Mouse (Mus musculus) layer of hippocampus, adult 11-12 months (tissue): Measurements from ENCODE around the gene Rassf8.

Experiments
- DNase-seq: peaks from one replicate; pipeline ENCODE4 v3.0.0; 2022; ENCODE audit warnings: low spot score

Rassf8 gene

GRCm38 (mm10) chr6:145746132-145746849 is at the start of gene Rassf8:
Gene Rassf8 (plus strand): TSS chr6:145746748.
- peak; percentile 83 for DNase-seq

DNA sequence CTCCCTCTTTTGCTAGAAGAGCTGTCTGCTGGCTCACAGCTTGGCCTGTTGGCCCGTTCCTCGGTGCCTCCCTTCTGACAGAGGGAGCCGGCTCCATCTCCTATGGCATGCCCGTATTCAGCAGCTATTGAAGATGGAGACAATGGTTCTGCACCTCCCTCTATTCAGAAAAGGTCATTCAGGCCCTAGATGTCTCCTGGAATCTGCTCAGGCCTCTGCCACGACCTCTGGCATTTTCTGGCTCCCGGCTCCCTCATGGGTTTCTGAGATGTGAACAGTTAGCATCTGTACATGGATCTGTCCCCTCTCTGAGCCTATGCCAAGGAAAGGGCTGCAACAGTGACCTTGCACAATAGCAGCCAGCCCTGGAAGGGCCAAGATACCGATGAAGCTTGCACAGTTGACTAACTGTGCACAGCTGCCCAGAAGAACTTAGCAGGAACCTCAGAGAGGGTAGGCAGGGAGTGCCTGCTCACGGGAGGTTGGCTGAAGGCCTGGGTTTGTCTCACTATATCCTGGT is 45.5 kb upstream of the Rassf8 start:
- no peak for DNase-seq

DNA sequence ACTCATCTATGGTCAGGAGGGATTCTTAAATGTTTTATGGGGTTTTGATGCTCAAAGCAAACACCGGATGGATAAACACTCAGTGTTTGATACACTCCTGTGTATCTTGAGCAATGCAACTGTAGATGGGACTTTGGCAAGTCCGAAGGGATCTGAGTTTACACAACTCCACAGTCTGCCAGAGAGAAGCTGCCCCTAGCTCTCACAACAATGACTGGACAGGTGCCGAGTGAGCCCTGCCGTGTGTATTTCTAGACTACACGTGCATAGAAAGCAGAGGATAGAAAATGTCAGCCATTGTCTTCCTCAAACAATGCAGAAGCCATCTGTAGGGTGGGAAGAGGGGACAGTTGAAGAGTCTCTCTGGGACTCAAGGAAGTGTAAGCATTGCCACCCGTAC is 42.9 kb upstream of the Rassf8 start:
- DNase-seq = no peak

- no peak for DNase-seq
Measured at GRCm38 (mm10) chr6:145709956-145710720, 36.4 kb upstream of the Rassf8 start.

GRCm38 (mm10) chr6:145710797-145711196 is 35.8 kb upstream of the Rassf8 start:
- no peak for DNase-seq

- no peak for DNase-seq
Measured at GRCm38 (mm10) chr6:145711320-145711719, 35.2 kb upstream of the Rassf8 start.

- no peak for DNase-seq
Measured at GRCm38 (mm10) chr6:145713241-145714114, 33.1 kb upstream of the Rassf8 start.

- no peak for DNase-seq
Measured at GRCm38 (mm10) chr6:145714131-145714530, 32.4 kb upstream of the Rassf8 start.

GRCm38 (mm10) chr6:145722596-145722995 is 24.0 kb upstream of the Rassf8 start:
- no peak for DNase-seq

GRCm38 (mm10) chr6:145723131-145723863 is 23.3 kb upstream of the Rassf8 start:
- DNase-seq = no peak

GRCm38 (mm10) chr6:145725849-145726248 is 20.7 kb upstream of the Rassf8 start:
- DNase-seq = no peak

- no peak for DNase-seq
Measured at GRCm38 (mm10) chr6:145726986-145727385, 19.6 kb upstream of the Rassf8 start.

- DNase-seq = no peak
Measured at GRCm38 (mm10) chr6:145732868-145733267, 13.7 kb upstream of the Rassf8 start.

DNA sequence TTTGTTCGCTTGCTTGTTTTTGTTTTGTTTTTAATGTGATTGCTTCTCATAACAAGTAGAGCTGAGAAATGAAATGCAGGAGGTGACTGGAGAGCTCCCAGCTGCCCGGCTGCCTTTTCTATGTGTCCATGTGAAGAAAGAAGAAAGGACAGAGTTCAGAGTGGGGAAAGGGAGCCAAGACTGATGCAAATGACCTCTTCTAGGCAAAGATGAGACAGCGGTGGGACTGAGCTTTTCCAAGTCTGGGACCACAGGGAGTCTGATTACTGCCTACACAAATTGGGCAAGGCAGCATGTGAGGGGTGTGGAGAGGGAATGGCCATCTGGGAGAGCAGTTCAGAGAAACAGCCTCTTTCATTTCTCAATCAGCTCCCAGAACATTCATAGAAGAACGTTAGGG is 13.3 kb upstream of the Rassf8 start:
- no peak for DNase-seq

- DNase-seq = no peak
Measured at GRCm38 (mm10) chr6:145733911-145734310, 12.6 kb upstream of the Rassf8 start.

DNA sequence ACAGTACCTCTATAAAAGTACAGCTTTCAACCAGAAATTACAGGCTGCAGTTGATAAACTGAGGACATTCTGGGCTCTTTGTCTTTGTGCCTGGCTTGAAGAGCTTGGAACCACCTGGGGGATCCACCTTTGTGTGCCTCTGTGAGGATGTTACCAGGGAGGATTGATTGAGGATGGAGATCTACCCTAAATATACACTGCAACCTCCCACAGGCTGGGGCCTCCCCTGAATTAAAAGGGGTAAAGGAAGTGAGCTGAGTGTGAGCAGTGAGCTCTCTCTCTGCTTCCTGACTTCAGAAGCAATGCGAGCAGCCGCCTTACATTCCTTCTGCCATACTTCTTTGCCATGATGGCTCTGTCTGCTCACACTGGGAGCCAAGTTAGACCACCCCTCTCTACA is 10.4 kb upstream of the Rassf8 start:
- no peak for DNase-seq

- no peak for DNase-seq
Measured at GRCm38 (mm10) chr6:145739231-145739630, 7.3 kb upstream of the Rassf8 start.

- DNase-seq = no peak
Measured at GRCm38 (mm10) chr6:145740011-145740410, 6.5 kb upstream of the Rassf8 start.

GRCm38 (mm10) chr6:145745291-145745690 is 1.3 kb upstream of the Rassf8 start:
- no peak for DNase-seq

- DNase-seq = no peak
Measured at GRCm38 (mm10) chr6:145746921-145747670, 548 bp downstream of the Rassf8 start.
